In genomic region chr15:93397269-93397668, GRCm38 (mm10) we compare ENCODE assay signal across 8 mouse cellular contexts. TPM values are rescaled to one million over a fixed set of nuclear protein-coding genes. Genes with fewer than 3 reads are reported as not detected.
DNase-seq lines count a peak whose midpoint lies in the region; ATAC-seq lines count a peak whose summit lies in the region.

No protein-coding gene starts in this region.

- H3K27ac ChIP-seq in limb, embryonic 10.5 days, result peak overlapping the region; percentile 34; the same call in 1 of the 2 replicates
- no peak overlapping the region for H3K27ac ChIP-seq in stomach, embryonic 14.5 days (ENCODE audit: low read length)

- H3K27me3 ChIP-seq in limb, embryonic 10.5 days (ENCODE audit: low read depth, poor library complexity, severe bottlenecking), result no peaks in the 10 kb centered on the region
- no peaks in the 10 kb centered on the region for H3K27me3 ChIP-seq in stomach, embryonic 14.5 days (ENCODE audit: control insufficient read depth, insufficient read depth, low read length)

- no peaks in the 10 kb centered on the region for H3K9me3 ChIP-seq in limb, embryonic 10.5 days (replicated peaks)
- no peaks in the 10 kb centered on the region for H3K9me3 ChIP-seq in stomach, embryonic 14.5 days (ENCODE audit: control insufficient read depth, low read depth, low read length)

- peak overlapping the region; percentile 56 for H3K4me2 ChIP-seq in stomach, embryonic 14.5 days (replicated peaks; ENCODE audit: low read depth, low read length)

- no peak for ATAC-seq in stomach, embryonic 14.5 days (ENCODE audit: insufficient number of reproducible peaks, insufficient read depth, low FRiP score, low read depth)
- ATAC-seq in monocyte, adult 5-6 weeks (replicated peaks; ENCODE audit: insufficient number of reproducible peaks, low FRiP score, low TSS enrichment, poor library complexity, severe bottlenecking), result no peak

- H3K9ac ChIP-seq in stomach, embryonic 14.5 days (replicated peaks; ENCODE audit: low read depth, low read length), result peak overlapping the region; percentile 95

- H3K36me3 ChIP-seq in limb, embryonic 10.5 days, result peaks cover 53% of the 10 kb centered on the region
- peaks cover 12% of the 10 kb centered on the region for H3K36me3 ChIP-seq in stomach, embryonic 14.5 days (ENCODE audit: control insufficient read depth, insufficient read depth, low read length)

- peaks cover 29% of the 10 kb centered on the region for H3K4me1 ChIP-seq in limb, embryonic 10.5 days
- H3K4me1 ChIP-seq in stomach, embryonic 14.5 days (ENCODE audit: control insufficient read depth, insufficient read depth, low read length), result peaks cover 19% of the 10 kb centered on the region

- DNase-seq in embryo, embryonic 11 days, result peak; percentile 19
- DNase-seq in embryo, embryonic 10 days (ENCODE audit: low spot score), result no peak
- peak; percentile 12 for DNase-seq in right cerebral cortex, postnatal 25 days
- no peak for DNase-seq in right cerebral cortex, postnatal 36 days (ENCODE audit: low spot score in 2 of 2)
- DNase-seq in limb, embryonic 10.5 days (ENCODE audit: low spot score), result no peak
- no peak for DNase-seq in frontal cortex, adult 2 months (ENCODE audit: extremely low spot score in 1 of 2, low spot score in 1 of 2)

- under 1% methylated on average over 11 of the region's 11 CpGs for WGBS in limb, embryonic 10.5 days
- under 1% methylated on average over 11 of the region's 11 CpGs for WGBS in stomach, embryonic 14.5 days

- H3K4me3 ChIP-seq in limb, embryonic 10.5 days, result peak overlapping the region; percentile 94
- H3K4me3 ChIP-seq in stomach, embryonic 14.5 days (ENCODE audit: low read depth, low read length), result peak overlapping the region; percentile 99

RNA-seq across cellular contexts. Expression of gene Zcrb1, which starts 0.9 kb away (rescaled TPM):
- 154 and 157 TPM in 2 replicates for polyA plus RNA-seq in limb, embryonic 10.5 days (2016; fragmentation: Nextera tagmentation; extraction: Ambion mirVana)
- 128 and 132 TPM in 2 replicates for polyA plus RNA-seq in stomach, embryonic 14.5 days (2014; fragmentation: Nextera tagmentation; extraction: Ambion mirVana)
- 121 to 168 TPM (median 162 TPM) in 3 replicates for total RNA-seq in monocyte, adult 5-6 weeks (2017)
- polyA plus RNA-seq in frontal cortex, adult 2 months (2012; rRNA removed), result 158 and 167 TPM in 2 replicates

RNA-seq across cellular contexts. Expression of gene Pphln1, which starts 0.9 kb away (rescaled TPM):
- 96.2 and 99.3 TPM in 2 replicates for polyA plus RNA-seq in limb, embryonic 10.5 days (2016; fragmentation: Nextera tagmentation; extraction: Ambion mirVana)
- 40.5 and 50.2 TPM in 2 replicates for polyA plus RNA-seq in stomach, embryonic 14.5 days (2014; fragmentation: Nextera tagmentation; extraction: Ambion mirVana)
- total RNA-seq in monocyte, adult 5-6 weeks (2017), result 27.4 to 32.4 TPM (median 29.0 TPM) in 3 replicates
- 25.9 and 26.5 TPM in 2 replicates for polyA plus RNA-seq in frontal cortex, adult 2 months (2012; rRNA removed)

Comparison
In these comparisons a context has a peak if more than half of its experiments do, and no peak if none do; other contexts are left out.
1. DNase-seq: peak in embryo, embryonic 11 days (single experiment) and right cerebral cortex, postnatal 25 days (single experiment); none in embryo, embryonic 10 days (single experiment), right cerebral cortex, postnatal 36 days (0 of 2), limb, embryonic 10.5 days (single experiment) and frontal cortex, adult 2 months (0 of 2).